Mouse (Mus musculus) limb, embryonic 12.5 days (tissue): ENCODE data around the gene Adcy6. TPM values are rescaled to one million over a fixed set of nuclear protein-coding genes. Genes with fewer than 3 reads are reported as not detected.
"Not testable (repeated sequence)": the region's sequence is repeated elsewhere in the genome, so short reads cannot be mapped to it uniquely, and the experiment has no call there.

Source experiments
- ATAC-seq: fragments of 200-750 bp; cut with Nextera tagmentation; 2 replicates; pipeline ENCODE4 v1.8.0; 2017; ENCODE audit warnings: low read depth, moderate TSS enrichment; ENCODE audit not compliant: insufficient number of reproducible peaks, insufficient read depth, low FRiP score, low TSS enrichment
- H3K27ac ChIP-seq: fragments of 300-500 bp; sonication (generic); 2 replicates; pipeline ENCODE4 v1.5.1; 2016; ENCODE audit warnings: mild to moderate bottlenecking, moderate library complexity
- H3K27me3 ChIP-seq: fragments of 300-500 bp; sonication (generic); 2 replicates; pipeline ENCODE4 v1.6.1; 2016; ENCODE audit warnings: mild to moderate bottlenecking, moderate library complexity
- H3K36me3 ChIP-seq: fragments of 300-500 bp; sonication (generic); 2 replicates; pipeline ENCODE4 v1.6.1; 2016; ENCODE audit warnings: mild to moderate bottlenecking, moderate library complexity
- H3K4me1 ChIP-seq: fragments of 300-500 bp; sonication (generic); replicated peaks from 2 replicates; pipeline ENCODE4 v1.6.1; 2016
- H3K4me2 ChIP-seq: fragments of 300-500 bp; sonication (generic); 2 replicates; pipeline ENCODE4 v1.6.1; 2016; ENCODE audit warnings: mild to moderate bottlenecking, moderate library complexity
- H3K4me3 ChIP-seq: fragments of 300-500 bp; sonication (generic); replicated peaks from 2 replicates; pipeline ENCODE4 v1.5.1; 2016; ENCODE audit warnings: mild to moderate bottlenecking
- H3K9ac ChIP-seq: fragments of 300-500 bp; sonication (generic); replicated peaks from 2 replicates; pipeline ENCODE4 v1.6.1; 2016; ENCODE audit warnings: mild to moderate bottlenecking, moderate library complexity
- H3K9me3 ChIP-seq: fragments of 300-500 bp; sonication (generic); 2 replicates; pipeline ENCODE4 v1.6.1; 2016; ENCODE audit warnings: mild to moderate bottlenecking, moderate library complexity
- WGBS: fragments of 180-500 bp; shearing (Covaris S2); methylation state at CpG from one replicate; pipeline ENCODE4 v1.1.7; 2016; 5-methylcytosine and 5-hydroxymethylcytosine counted together
- polyA plus RNA-seq: library from polyadenylated mRNA; unstranded; fragments of >200 nt; fragmentation: Nextera tagmentation; extraction: Ambion mirVana; gene quantifications from 2 replicates; pipeline ENCODE4 v1.2.1, GENCODE M21; 2016

The Adcy6 gene
- polyA plus RNA-seq, 1 experiment from 2014 or later, result 25.7 TPM

DNA sequence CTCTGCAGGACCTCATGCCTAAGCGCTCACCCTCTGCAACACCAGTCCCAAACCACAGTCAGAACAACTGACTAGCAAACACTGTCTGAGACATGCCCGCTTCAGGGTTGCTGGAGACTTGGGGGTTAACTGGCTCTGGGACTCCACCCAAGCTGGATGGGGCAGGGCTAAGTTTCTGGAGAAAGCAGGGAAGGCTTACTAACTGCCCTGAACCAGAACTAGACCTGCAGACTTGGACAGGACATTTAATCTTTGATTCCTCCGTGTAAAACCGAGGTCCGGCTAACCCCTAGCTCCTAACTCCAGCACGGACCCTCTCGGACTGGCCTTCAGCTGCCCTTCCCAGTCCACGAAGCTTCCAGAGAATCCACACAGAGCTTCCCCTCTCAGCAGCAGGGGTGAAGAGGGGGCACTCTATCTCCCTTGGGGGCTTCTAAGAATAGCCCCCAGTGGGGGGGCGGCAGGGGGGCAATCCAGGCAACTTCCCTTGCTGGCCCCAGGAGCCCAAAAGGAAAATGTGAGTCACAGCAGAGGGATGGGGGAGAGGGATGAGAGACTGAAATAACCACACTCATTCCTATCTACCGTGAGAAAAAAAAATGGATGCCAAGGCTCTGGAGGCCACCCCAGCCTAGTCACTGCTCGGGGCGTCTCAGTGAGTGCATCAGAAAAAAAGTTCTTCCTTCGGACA lies 7.5 kb downstream of the Adcy6 start:
- Histone ChIP-seq H3K4me3 (no peak overlapping the region), H3K9ac (peak overlapping the region; percentile 37; the same call in 1 of the 2 replicates), H3K4me2 (peak overlapping the region; percentile 22; the same call in 1 of the 2 replicates), H3K27me3 (no peaks in the 10 kb centered on the region), H3K36me3 (peaks cover 89% of the 10 kb centered on the region), H3K27ac (no peak overlapping the region), H3K9me3 (no peaks in the 10 kb centered on the region), H3K4me1 (peaks cover 31% of the 10 kb centered on the region)
- WGBS, result 71% methylated on average over 13 of the region's 13 CpGs
- ATAC-seq, result no peak

GRCm38 (mm10) chr15:98601832-98602190 lies 8.1 kb downstream of the Adcy6 start:
- Histone ChIP-seq H3K4me2 (no peak overlapping the region), H3K4me3 (no peak overlapping the region), H3K9me3 (no peaks in the 10 kb centered on the region), H3K27ac (no peak overlapping the region), H3K36me3 (peaks cover 94% of the 10 kb centered on the region), H3K4me1 (peaks cover 26% of the 10 kb centered on the region), H3K27me3 (no peaks in the 10 kb centered on the region), H3K9ac (peak overlapping the region; percentile 37; the same call in 1 of the 2 replicates)
- no peak for ATAC-seq
- WGBS, result 88% methylated on average over 7 of the region's 7 CpGs

- H3K4me1 ChIP-seq, result peaks cover 24% of the 10 kb centered on the region
- H3K9ac ChIP-seq, result no peak overlapping the region
- ATAC-seq, result no peak
- H3K36me3 ChIP-seq, result peaks cover 97% of the 10 kb centered on the region
- 81% methylated on average over 12 of the region's 12 CpGs for WGBS
- no peak overlapping the region for H3K27ac ChIP-seq
- H3K9me3 ChIP-seq, result no peaks in the 10 kb centered on the region
- H3K4me3 ChIP-seq, result no peak overlapping the region
- no peaks in the 10 kb centered on the region for H3K27me3 ChIP-seq
- H3K4me2 ChIP-seq, result no peak overlapping the region
Measured at GRCm38 (mm10) chr15:98600036-98600709, 9.7 kb downstream of the Adcy6 start.

DNA sequence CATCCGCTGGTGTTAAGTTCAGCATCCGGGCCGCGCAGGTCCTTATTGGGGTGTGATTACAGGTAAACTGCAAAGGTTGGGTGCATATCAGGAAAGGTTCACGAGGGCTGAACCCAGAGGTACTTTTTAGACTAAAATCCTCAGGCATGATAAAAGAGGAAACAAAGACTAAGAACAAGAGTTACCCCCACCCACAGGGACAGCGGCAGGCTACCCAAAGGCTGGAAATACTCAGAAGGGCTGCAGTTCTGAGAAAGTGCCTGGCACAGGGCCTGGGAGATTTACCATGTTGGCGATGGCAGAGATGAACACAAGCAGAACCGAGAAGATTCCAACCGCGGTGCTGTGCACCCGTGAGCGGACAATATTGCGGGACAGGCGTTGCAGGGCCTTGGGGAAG lies 13.3 kb downstream of the Adcy6 start:
- Histone ChIP-seq H3K4me2 (no peak overlapping the region), H3K27ac (no peak overlapping the region), H3K27me3 (no peaks in the 10 kb centered on the region), H3K9me3 (no peaks in the 10 kb centered on the region), H3K9ac (no peak overlapping the region), H3K36me3 (peaks cover 100% of the 10 kb centered on the region), H3K4me3 (no peak overlapping the region), H3K4me1 (no peaks in the 10 kb centered on the region)
- no peak for ATAC-seq
- 92% methylated on average over 14 of the region's 14 CpGs for WGBS

DNA sequence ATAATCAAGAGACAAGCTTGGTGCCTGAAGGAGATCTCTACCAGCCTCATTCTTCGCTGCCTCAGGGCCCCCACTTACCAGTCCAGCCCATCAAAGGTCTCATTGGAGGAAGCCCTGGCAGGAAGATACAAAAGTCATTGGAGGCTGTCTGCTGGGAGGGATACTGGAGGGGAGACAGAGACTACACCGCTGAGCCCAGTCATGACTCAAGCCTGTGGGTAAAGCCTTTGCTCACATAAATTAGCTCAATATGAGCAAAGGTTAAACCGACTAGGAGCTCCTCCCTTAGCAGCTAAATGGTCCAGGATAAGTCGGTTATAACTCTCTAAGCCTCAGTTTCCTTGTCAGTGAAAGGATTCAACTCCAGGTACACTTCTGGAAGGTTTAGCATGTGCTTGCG lies 14.8 kb downstream of the Adcy6 start:
- H3K36me3 ChIP-seq, result peaks cover 99% of the 10 kb centered on the region
- no peak overlapping the region for H3K4me2 ChIP-seq
- no peak overlapping the region for H3K9ac ChIP-seq
- H3K27me3 ChIP-seq, result no peaks in the 10 kb centered on the region
- H3K4me3 ChIP-seq, result no peak overlapping the region
- ATAC-seq, result no peak
- WGBS, result 91% methylated on average over 5 of the region's 5 CpGs
- H3K4me1 ChIP-seq, result no peaks in the 10 kb centered on the region
- no peaks in the 10 kb centered on the region for H3K9me3 ChIP-seq
- no peak overlapping the region for H3K27ac ChIP-seq

DNA sequence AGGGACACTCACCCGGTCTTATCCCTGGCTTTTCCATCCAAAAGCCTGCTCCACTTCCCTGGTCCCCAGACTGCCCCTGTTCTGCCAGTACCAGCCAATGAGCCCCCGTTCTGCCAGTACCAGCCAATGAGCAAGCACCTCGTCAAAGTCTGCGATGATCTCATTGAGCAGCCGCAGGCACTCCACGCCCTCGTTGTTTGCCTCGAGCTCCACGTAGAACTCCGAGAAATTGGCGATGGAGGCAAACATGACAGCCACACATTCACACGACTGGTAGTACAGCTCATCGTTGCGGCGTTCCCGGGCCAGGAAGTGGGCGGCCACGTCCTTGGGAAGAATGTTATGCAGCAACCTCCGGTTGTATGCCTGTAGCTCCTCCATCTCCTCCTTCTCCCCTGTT lies 15.7 kb downstream of the Adcy6 start:
- H3K36me3 ChIP-seq, result peaks cover 96% of the 10 kb centered on the region

DNA sequence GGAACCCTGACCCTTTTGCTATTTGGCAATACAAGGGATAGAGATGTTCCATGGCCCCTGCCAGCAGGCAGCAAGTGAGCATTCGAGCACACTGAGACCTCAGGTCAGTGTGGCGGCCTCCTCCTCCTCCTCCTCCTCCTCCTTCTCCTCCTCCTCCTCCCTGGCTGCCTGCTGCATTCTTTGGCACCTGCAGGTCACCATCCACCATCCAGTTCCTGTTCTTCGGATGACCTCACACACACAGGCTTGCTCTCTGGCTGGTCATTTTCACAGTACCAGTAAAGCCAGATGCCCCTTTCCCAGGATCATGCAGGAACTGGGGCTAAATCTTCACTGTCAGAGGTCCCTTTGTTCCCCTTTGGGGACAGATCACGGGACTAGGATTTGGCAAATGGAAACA lies 18.5 kb downstream of the Adcy6 start:
- 80% methylated on average over 4 of the region's 4 CpGs for WGBS

More for the DNA sequence above, 15.7 kb downstream of the Adcy6 start:
- Histone ChIP-seq H3K27me3 (no peaks in the 10 kb centered on the region), H3K4me2 (no peak overlapping the region), H3K9ac (no peak overlapping the region), H3K4me1 (no peaks in the 10 kb centered on the region), H3K4me3 (no peak overlapping the region), H3K27ac (no peak overlapping the region), H3K9me3 (no peaks in the 10 kb centered on the region)
- 78% methylated on average over 19 of the region's 19 CpGs for WGBS
- ATAC-seq, result no peak

DNA sequence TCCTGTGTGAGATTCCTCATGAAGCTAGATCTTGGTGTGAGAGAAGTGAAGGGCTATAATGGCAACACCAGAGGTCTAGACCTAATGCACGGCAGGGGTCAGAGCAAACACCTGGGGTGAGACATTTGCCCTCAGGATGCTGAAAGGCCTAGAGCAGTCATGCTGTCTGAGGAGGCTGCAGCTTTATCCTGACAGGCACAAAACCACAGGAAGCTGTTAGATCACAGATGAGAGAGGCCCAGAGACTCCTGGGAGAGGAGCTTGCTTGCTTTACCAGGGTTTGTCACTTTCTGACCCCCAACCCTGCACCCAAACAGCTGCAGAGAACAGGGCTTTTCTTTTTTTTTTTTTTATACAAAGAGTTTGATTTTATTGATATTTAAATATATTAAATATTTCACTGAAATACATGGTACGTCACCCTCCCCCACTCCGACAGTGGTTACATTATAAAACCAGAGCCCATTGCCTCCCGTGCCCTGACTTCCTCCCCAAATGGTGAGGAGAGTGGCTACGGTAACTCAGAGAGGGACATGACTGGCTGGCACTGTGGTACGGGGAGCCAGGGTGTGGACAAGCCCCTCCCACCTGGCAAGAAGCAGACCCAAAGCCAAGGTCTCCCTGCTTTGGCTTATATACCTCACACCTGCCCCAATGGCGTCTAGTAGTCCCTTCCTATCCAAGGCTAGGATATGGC lies 20.1 kb downstream of the Adcy6 start:
- peaks cover 11% of the 10 kb centered on the region; the same call in 1 of the 2 replicates for H3K4me1 ChIP-seq
- H3K36me3 ChIP-seq, result peaks cover 63% of the 10 kb centered on the region
- H3K27me3 ChIP-seq, result no peaks in the 10 kb centered on the region
- H3K9me3 ChIP-seq, result no peaks in the 10 kb centered on the region
- no peak overlapping the region for H3K4me3 ChIP-seq
- no peak for ATAC-seq
- WGBS, result 55% methylated on average over 7 of the region's 7 CpGs
- no peak overlapping the region for H3K4me2 ChIP-seq
- no peak overlapping the region for H3K9ac ChIP-seq
- H3K27ac ChIP-seq, result no peak overlapping the region

More for the DNA sequence above, 18.5 kb downstream of the Adcy6 start:
- H3K9ac ChIP-seq, result no peak overlapping the region
- H3K4me3 ChIP-seq, result no peak overlapping the region
- no peaks in the 10 kb centered on the region for H3K4me1 ChIP-seq
- H3K36me3 ChIP-seq, result peaks cover 80% of the 10 kb centered on the region
- H3K4me2 ChIP-seq, result no peak overlapping the region
- H3K27me3 ChIP-seq, result no peaks in the 10 kb centered on the region
- ATAC-seq, result no peak
- H3K9me3 ChIP-seq, result no peaks in the 10 kb centered on the region
- no peak overlapping the region for H3K27ac ChIP-seq

DNA sequence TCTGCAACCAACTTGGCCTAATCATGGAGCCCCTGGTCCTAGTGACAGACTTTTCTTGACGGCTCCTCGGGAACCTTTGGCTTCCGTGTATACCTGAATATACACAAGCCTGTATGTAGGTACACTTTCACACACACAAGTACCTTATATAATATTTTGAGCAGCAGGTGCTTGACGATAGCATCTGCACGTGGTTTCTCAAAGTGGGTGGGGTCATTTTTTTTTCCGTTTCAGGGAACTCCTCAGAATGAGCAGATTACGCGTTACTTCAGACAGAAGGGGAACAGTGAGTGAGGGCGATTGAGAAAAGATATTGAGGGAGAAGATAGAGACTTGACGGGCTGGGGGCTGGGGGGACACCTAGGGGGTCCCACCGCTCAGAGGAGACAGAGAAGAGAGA lies 22.1 kb downstream of the Adcy6 start:
- peaks cover 11% of the 10 kb centered on the region; the same call in 1 of the 2 replicates for H3K4me1 ChIP-seq
- H3K4me2 ChIP-seq, result no peak overlapping the region
- no peak overlapping the region for H3K27ac ChIP-seq
- 89% methylated on average over 11 of the region's 11 CpGs for WGBS
- H3K27me3 ChIP-seq, result no peaks in the 10 kb centered on the region
- no peak overlapping the region for H3K4me3 ChIP-seq
- H3K9ac ChIP-seq, result no peak overlapping the region
- H3K9me3 ChIP-seq, result no peaks in the 10 kb centered on the region
- peaks cover 43% of the 10 kb centered on the region for H3K36me3 ChIP-seq
- ATAC-seq, result no peak

DNA sequence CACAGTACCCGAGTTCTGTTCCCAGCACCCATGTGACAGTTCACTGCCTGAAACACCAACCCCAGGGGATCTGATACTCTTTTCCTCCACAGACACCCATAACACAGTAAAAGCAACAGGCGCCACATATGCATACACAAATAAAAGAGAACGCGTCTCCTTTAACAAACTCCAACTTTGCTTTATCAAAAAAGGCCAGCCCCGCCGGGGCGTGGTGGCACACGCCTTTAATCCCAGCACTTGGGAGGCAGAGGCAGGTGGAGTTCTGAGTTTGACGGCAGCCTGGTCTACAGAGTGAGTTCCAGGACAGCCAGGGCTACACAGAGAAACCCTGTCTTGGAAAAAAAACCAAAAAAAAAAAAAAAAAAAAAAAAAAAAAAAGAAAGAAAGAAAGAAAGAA lies 23.7 kb downstream of the Adcy6 start:
- Histone ChIP-seq H3K36me3 (peaks cover 27% of the 10 kb centered on the region), H3K4me1 (peaks cover 11% of the 10 kb centered on the region; the same call in 1 of the 2 replicates)
- not testable (repeated sequence) for H3K27me3 ChIP-seq, H3K9me3 ChIP-seq, ATAC-seq, H3K4me2 ChIP-seq, H3K9ac ChIP-seq, H3K4me3 ChIP-seq, H3K27ac ChIP-seq
- WGBS, result 71% methylated on average over 9 of the region's 9 CpGs

DNA sequence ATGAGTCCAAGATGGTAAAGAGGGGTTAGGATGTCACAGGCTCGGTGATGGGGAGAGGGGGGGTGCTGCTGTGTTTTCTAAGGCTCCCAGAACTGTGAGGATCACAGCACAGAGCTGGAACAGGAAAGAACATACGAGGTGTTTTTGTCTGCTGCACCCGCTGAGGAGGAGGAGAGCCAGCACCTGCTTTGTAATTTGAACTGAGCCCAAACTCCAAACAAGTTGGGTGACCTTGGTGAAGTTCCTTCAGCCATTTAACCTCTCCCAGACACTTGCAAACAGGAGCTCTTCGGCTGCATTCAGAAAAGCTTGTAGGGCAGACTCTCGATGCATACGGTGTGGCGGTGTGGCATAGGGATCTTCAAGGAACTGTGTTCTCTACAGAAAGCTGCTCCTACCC lies 24.5 kb downstream of the Adcy6 start:
- peaks cover 11% of the 10 kb centered on the region; the same call in 1 of the 2 replicates for H3K4me1 ChIP-seq
- H3K4me3 ChIP-seq, result no peak overlapping the region
- no peaks in the 10 kb centered on the region for H3K27me3 ChIP-seq
- peaks cover 20% of the 10 kb centered on the region for H3K36me3 ChIP-seq
- ATAC-seq, result no peak
- H3K27ac ChIP-seq, result no peak overlapping the region
- no peaks in the 10 kb centered on the region for H3K9me3 ChIP-seq
- no peak overlapping the region for H3K9ac ChIP-seq
- H3K4me2 ChIP-seq, result no peak overlapping the region
- WGBS, result 26% methylated on average over 7 of the region's 7 CpGs
